Mouse (Mus musculus): Measurements from ENCODE around the gene Gm49369. TPM values are rescaled to one million over a fixed set of nuclear protein-coding genes. Genes with fewer than 3 reads are reported as not detected.

Gm49369 gene
- polyA plus RNA-seq, 1 experiment from 2014 or later: 0.79 TPM

DNA sequence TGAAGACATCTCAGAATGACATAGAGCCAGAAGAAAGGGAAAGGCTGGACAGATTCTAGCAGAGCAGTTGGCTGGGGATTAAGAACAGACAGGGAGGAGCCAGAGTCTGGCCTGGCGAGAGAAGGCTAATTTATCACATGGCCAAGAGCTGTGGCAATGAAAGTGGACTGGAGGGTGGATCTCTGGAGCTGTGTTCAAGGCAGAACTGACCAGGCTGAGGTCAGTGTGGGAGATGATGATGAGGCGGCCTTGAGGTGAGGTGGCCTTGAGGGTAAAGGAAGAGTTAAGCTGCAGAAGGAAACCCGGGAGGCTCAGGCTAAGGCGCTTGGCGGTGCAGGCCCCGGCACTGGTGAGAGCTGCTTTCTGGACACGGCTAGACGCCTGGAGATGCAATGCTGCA is 23.3 kb downstream of the Gm49369 start:
- no peak overlapping the region for H3K4me2 ChIP-seq (ENCODE audit: low read depth, severe bottlenecking)
- WGBS: 71% methylated on average over 8 of the region's 8 CpGs
- no peak overlapping the region for H3K4me3 ChIP-seq (ENCODE audit: low read depth, low read length)
- no peaks in the 10 kb centered on the region for H3K27me3 ChIP-seq (ENCODE audit: control insufficient read depth, insufficient read depth, low read length)
- no peaks in the 10 kb centered on the region for H3K36me3 ChIP-seq (ENCODE audit: control insufficient read depth, insufficient read depth, low read length)
- H3K9ac ChIP-seq (ENCODE audit: low read length): no peak overlapping the region
- no peak for ATAC-seq (ENCODE audit: insufficient number of reproducible peaks, low FRiP score, low TSS enrichment, low read depth)
- no peak for DNase-seq (ENCODE audit: low spot score)
- no peaks in the 10 kb centered on the region for H3K9me3 ChIP-seq (ENCODE audit: control insufficient read depth, low read length)
- no peak overlapping the region for H3K27ac ChIP-seq (replicated peaks; ENCODE audit: low read depth, low read length)
- no peaks in the 10 kb centered on the region for H3K4me1 ChIP-seq (ENCODE audit: control insufficient read depth, insufficient read depth, low read length)

- WGBS: 73% methylated on average over 3 of the region's 3 CpGs
- no peaks in the 10 kb centered on the region for H3K4me1 ChIP-seq (ENCODE audit: control insufficient read depth, insufficient read depth, low read length)
These were observed 24.9 kb downstream of the Gm49369 start for GRCm38 (mm10) chr7:142357566-142357965.

GRCm38 (mm10) chr7:142354661-142355233 is 27.7 kb downstream of the Gm49369 start:
- Histone ChIP-seq H3K4me3 (ENCODE audit: low read depth, low read length) (no peak overlapping the region), H3K4me2 (ENCODE audit: low read depth, severe bottlenecking) (no peak overlapping the region), H3K9ac (ENCODE audit: low read length) (no peak overlapping the region), H3K9me3 (ENCODE audit: control insufficient read depth, low read length) (no peaks in the 10 kb centered on the region), H3K36me3 (ENCODE audit: control insufficient read depth, insufficient read depth, low read length) (no peaks in the 10 kb centered on the region), H3K27ac (replicated peaks; ENCODE audit: low read depth, low read length) (no peak overlapping the region), H3K27me3 (ENCODE audit: control insufficient read depth, insufficient read depth, low read length) (no peaks in the 10 kb centered on the region), H3K4me1 (ENCODE audit: control insufficient read depth, insufficient read depth, low read length) (no peaks in the 10 kb centered on the region)
- no peak for DNase-seq (ENCODE audit: low spot score)
- WGBS: 63% methylated on average over 8 of the region's 8 CpGs
- ATAC-seq (ENCODE audit: insufficient number of reproducible peaks, low FRiP score, low TSS enrichment, low read depth): no peak

More at GRCm38 (mm10) chr7:142357566-142357965, 24.9 kb downstream of the Gm49369 start:
- Histone ChIP-seq H3K27me3 (ENCODE audit: control insufficient read depth, insufficient read depth, low read length) (no peaks in the 10 kb centered on the region), H3K27ac (replicated peaks; ENCODE audit: low read depth, low read length) (no peak overlapping the region), H3K4me3 (ENCODE audit: low read depth, low read length) (no peak overlapping the region), H3K9me3 (ENCODE audit: control insufficient read depth, low read length) (no peaks in the 10 kb centered on the region), H3K9ac (ENCODE audit: low read length) (no peak overlapping the region), H3K36me3 (ENCODE audit: control insufficient read depth, insufficient read depth, low read length) (no peaks in the 10 kb centered on the region), H3K4me2 (ENCODE audit: low read depth, severe bottlenecking) (no peak overlapping the region)
- DNase-seq (ENCODE audit: low spot score) (no peak), ATAC-seq (ENCODE audit: insufficient number of reproducible peaks, low FRiP score, low TSS enrichment, low read depth) (no peak)

DNA sequence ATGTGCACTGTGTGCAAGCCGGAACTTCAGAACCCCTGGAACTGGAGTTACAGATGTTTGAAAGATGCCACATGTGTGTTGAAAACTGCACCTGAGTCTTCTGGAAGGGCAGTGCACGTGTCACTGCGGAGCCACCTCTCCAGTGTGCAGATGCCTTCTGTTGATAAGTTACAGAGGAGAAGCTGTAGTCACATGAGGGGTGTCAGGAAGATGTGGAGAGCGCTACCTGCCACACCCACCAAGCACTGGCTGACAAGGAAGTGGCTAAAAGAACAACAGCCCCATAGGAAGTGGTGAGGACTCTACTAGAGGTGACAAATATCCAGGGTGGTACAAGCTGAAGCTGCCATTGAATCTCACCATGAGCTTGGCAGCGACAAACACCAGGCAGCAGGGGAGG is 28.6 kb downstream of the Gm49369 start:
- DNase-seq (ENCODE audit: low spot score) (no peak), ATAC-seq (ENCODE audit: insufficient number of reproducible peaks, low FRiP score, low TSS enrichment, low read depth) (no peak)
- Histone ChIP-seq H3K27ac (replicated peaks; ENCODE audit: low read depth, low read length) (no peak overlapping the region), H3K4me3 (ENCODE audit: low read depth, low read length) (no peak overlapping the region), H3K9ac (ENCODE audit: low read length) (no peak overlapping the region), H3K4me1 (ENCODE audit: control insufficient read depth, insufficient read depth, low read length) (no peaks in the 10 kb centered on the region), H3K9me3 (ENCODE audit: control insufficient read depth, low read length) (no peaks in the 10 kb centered on the region), H3K4me2 (ENCODE audit: low read depth, severe bottlenecking) (no peak overlapping the region), H3K27me3 (ENCODE audit: control insufficient read depth, insufficient read depth, low read length) (no peaks in the 10 kb centered on the region), H3K36me3 (ENCODE audit: control insufficient read depth, insufficient read depth, low read length) (no peaks in the 10 kb centered on the region)
- 75% methylated on average over 5 of the region's 5 CpGs for WGBS

GRCm38 (mm10) chr7:142351569-142351968 is 30.9 kb downstream of the Gm49369 start:
- Histone ChIP-seq H3K36me3 (ENCODE audit: control insufficient read depth, insufficient read depth, low read length) (no peaks in the 10 kb centered on the region), H3K27ac (replicated peaks; ENCODE audit: low read depth, low read length) (no peak overlapping the region), H3K27me3 (ENCODE audit: control insufficient read depth, insufficient read depth, low read length) (no peaks in the 10 kb centered on the region), H3K9ac (ENCODE audit: low read length) (no peak overlapping the region), H3K4me3 (ENCODE audit: low read depth, low read length) (no peak overlapping the region), H3K4me2 (ENCODE audit: low read depth, severe bottlenecking) (no peak overlapping the region), H3K9me3 (ENCODE audit: control insufficient read depth, low read length) (no peaks in the 10 kb centered on the region), H3K4me1 (ENCODE audit: control insufficient read depth, insufficient read depth, low read length) (no peaks in the 10 kb centered on the region)
- no peak for DNase-seq (ENCODE audit: low spot score)
- ATAC-seq (ENCODE audit: insufficient number of reproducible peaks, low FRiP score, low TSS enrichment, low read depth): no peak
- 75% methylated on average over 5 of the region's 5 CpGs for WGBS

- H3K27ac ChIP-seq (replicated peaks; ENCODE audit: low read depth, low read length): no peak overlapping the region
- ATAC-seq (ENCODE audit: insufficient number of reproducible peaks, low FRiP score, low TSS enrichment, low read depth): peak; percentile 47; the same call in 1 of the 2 replicates
These were observed 33.0 kb downstream of the Gm49369 start for GRCm38 (mm10) chr7:142349308-142349961.

GRCm38 (mm10) chr7:142347542-142347941 is 34.9 kb downstream of the Gm49369 start:
- ATAC-seq (ENCODE audit: insufficient number of reproducible peaks, low FRiP score, low TSS enrichment, low read depth): no peak
- WGBS: 56% methylated on average over 4 of the region's 4 CpGs
- H3K9me3 ChIP-seq (ENCODE audit: control insufficient read depth, low read length): no peaks in the 10 kb centered on the region

More at GRCm38 (mm10) chr7:142349308-142349961, 33.0 kb downstream of the Gm49369 start:
- DNase-seq (ENCODE audit: low spot score): no peak
- Histone ChIP-seq H3K9me3 (ENCODE audit: control insufficient read depth, low read length) (no peaks in the 10 kb centered on the region), H3K4me1 (ENCODE audit: control insufficient read depth, insufficient read depth, low read length) (no peaks in the 10 kb centered on the region), H3K4me3 (ENCODE audit: low read depth, low read length) (no peak overlapping the region), H3K27me3 (ENCODE audit: control insufficient read depth, insufficient read depth, low read length) (no peaks in the 10 kb centered on the region), H3K4me2 (ENCODE audit: low read depth, severe bottlenecking) (no peak overlapping the region), H3K36me3 (ENCODE audit: control insufficient read depth, insufficient read depth, low read length) (no peaks in the 10 kb centered on the region), H3K9ac (ENCODE audit: low read length) (no peak overlapping the region)
- WGBS: 30% methylated on average over 9 of the region's 9 CpGs

GRCm38 (mm10) chr7:142342247-142342640 is 40.2 kb downstream of the Gm49369 start:
- no peak overlapping the region for H3K27ac ChIP-seq (replicated peaks; ENCODE audit: low read depth, low read length)
- no peak overlapping the region for H3K4me3 ChIP-seq (ENCODE audit: low read depth, low read length)
- no peak overlapping the region for H3K4me2 ChIP-seq (ENCODE audit: low read depth, severe bottlenecking)
- H3K9ac ChIP-seq (ENCODE audit: low read length): no peak overlapping the region
- no peaks in the 10 kb centered on the region for H3K36me3 ChIP-seq (ENCODE audit: control insufficient read depth, insufficient read depth, low read length)
- no peaks in the 10 kb centered on the region for H3K9me3 ChIP-seq (ENCODE audit: control insufficient read depth, low read length)
- H3K27me3 ChIP-seq (ENCODE audit: control insufficient read depth, insufficient read depth, low read length): no peaks in the 10 kb centered on the region
- ATAC-seq (ENCODE audit: insufficient number of reproducible peaks, low FRiP score, low TSS enrichment, low read depth) (no peak), DNase-seq (ENCODE audit: low spot score) (no peak)
- no peaks in the 10 kb centered on the region for H3K4me1 ChIP-seq (ENCODE audit: control insufficient read depth, insufficient read depth, low read length)
- 81% methylated on average over 3 of the region's 3 CpGs for WGBS

More at GRCm38 (mm10) chr7:142347542-142347941, 34.9 kb downstream of the Gm49369 start:
- no peak for DNase-seq (ENCODE audit: low spot score)
- Histone ChIP-seq H3K4me1 (ENCODE audit: control insufficient read depth, insufficient read depth, low read length) (no peaks in the 10 kb centered on the region), H3K36me3 (ENCODE audit: control insufficient read depth, insufficient read depth, low read length) (no peaks in the 10 kb centered on the region), H3K4me2 (ENCODE audit: low read depth, severe bottlenecking) (no peak overlapping the region), H3K4me3 (ENCODE audit: low read depth, low read length) (no peak overlapping the region), H3K27me3 (ENCODE audit: control insufficient read depth, insufficient read depth, low read length) (no peaks in the 10 kb centered on the region), H3K9ac (ENCODE audit: low read length) (no peak overlapping the region), H3K27ac (replicated peaks; ENCODE audit: low read depth, low read length) (no peak overlapping the region)
